Mouse (Mus musculus): Measurements from ENCODE around the gene Tmem140.

- TF ChIP-seq POLR2A (IDR thresholded peaks at IDR 0.05; ENCODE audit: control insufficient read depth, extremely low read depth, insufficient read depth, low read length, poor library complexity) (no peak), CTCF (IDR thresholded peaks at IDR 0.05; ENCODE audit: borderline replicate concordance, control insufficient read depth, extremely low read depth, insufficient read depth, low read length, poor library complexity) (no peak)
Measured at GRCm38 (mm10) chr6:34907121-34907614, 44.2 kb downstream of the Tmem140 start.
